Mouse (Mus musculus) E14TG2a.4 (cell line): ENCODE results near the gene Dusp1.

Experiments
- CTCF ChIP-seq: conservative IDR thresholded peaks from 2 replicates; pipeline ENCODE4 v1.5.1; 2014; ENCODE audit warnings: low read length
- POU5F1 ChIP-seq: IDR thresholded peaks from 2 replicates; pipeline ENCODE4 v1.6.1; 2014; ENCODE audit warnings: low read length, borderline replicate concordance

- TF ChIP-seq CTCF (no peak), POU5F1 (no peak)
These were observed 56.7 kb downstream of the Dusp1 start for GRCm38 (mm10) chr17:26505181-26505581.
